Mouse (Mus musculus): ENCODE data around the gene Gm5938. TPM values are rescaled to one million over a fixed set of nuclear protein-coding genes. Genes with fewer than 3 reads are reported as not detected.

Gm5938 gene
- not detected in 2 replicates for polyA plus RNA-seq (2015; fragmentation: Nextera tagmentation; extraction: Ambion mirVana)

DNA sequence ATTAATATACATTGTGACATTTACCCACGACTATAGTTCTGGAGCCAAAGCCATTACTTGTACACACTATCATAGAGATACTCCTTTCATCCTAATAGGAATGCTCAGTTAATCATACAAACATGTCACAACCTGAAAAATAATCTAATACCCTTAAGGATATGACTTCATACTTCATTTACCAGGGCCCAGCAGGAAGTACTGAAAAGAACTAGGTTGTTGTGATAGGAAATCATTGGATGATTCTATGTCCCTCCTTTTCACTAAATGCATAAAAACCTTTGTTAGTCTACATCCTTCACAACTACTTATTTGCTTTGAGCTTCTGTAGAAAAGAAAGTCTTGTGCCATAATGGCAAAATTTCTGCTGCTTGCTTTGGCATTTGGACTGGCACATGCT lies at the start of gene Gm5938:
Gm5938 (plus strand) TSS at position 301 of the 400 bp plus-strand sequence.
- no peak within 1 kb of the TSS for H3K9ac ChIP-seq (ENCODE audit: low read depth, low read length)
- 64% methylated on average over 1 of the region's 1 CpGs for WGBS
- ATAC-seq (replicated peaks; ENCODE audit: low FRiP score, low read depth) (no peak), DNase-seq (ENCODE audit: low spot score) (no peak)
- H3K36me3 ChIP-seq (ENCODE audit: insufficient read depth, low read length), result no peaks in the 10 kb centered on the region
- H3K9me3 ChIP-seq (replicated peaks; ENCODE audit: low read length), result no peaks in the 10 kb centered on the region
- H3K4me2 ChIP-seq (ENCODE audit: low read length), result no peak within 1 kb of the TSS
- no peaks in the 10 kb centered on the region for H3K4me1 ChIP-seq (replicated peaks; ENCODE audit: insufficient read depth, low read length)
- TF ChIP-seq CTCF (IDR thresholded peaks at IDR 0.05; ENCODE audit: low read depth), result no peak
- no peaks in the 10 kb centered on the region for H3K27me3 ChIP-seq (ENCODE audit: insufficient read depth, low read length)
- no peak within 1 kb of the TSS for H3K27ac ChIP-seq
- no peak within 1 kb of the TSS for H3K4me3 ChIP-seq (replicated peaks; ENCODE audit: low read depth, low read length)

GRCm38 (mm10) chrX:78091274-78091673 lies 34.0 kb upstream of the Gm5938 start, which contains the start of gene Obp1a:
Gene Obp1a (minus strand): TSS chrX:78091374.
- H3K36me3 ChIP-seq (ENCODE audit: insufficient read depth, low read length), result no peaks in the 10 kb centered on the region
- no peak for ATAC-seq (replicated peaks; ENCODE audit: low FRiP score, low read depth)
- no peak within 1 kb of the TSS for H3K4me2 ChIP-seq (ENCODE audit: low read length)
- no peak for TF ChIP-seq CTCF (IDR thresholded peaks at IDR 0.05; ENCODE audit: low read depth)
- H3K4me3 ChIP-seq (replicated peaks; ENCODE audit: low read depth, low read length), result no peak within 1 kb of the TSS
- no peak within 1 kb of the TSS for H3K9ac ChIP-seq (ENCODE audit: low read depth, low read length)
- no peaks in the 10 kb centered on the region for H3K4me1 ChIP-seq (replicated peaks; ENCODE audit: insufficient read depth, low read length)
- DNase-seq (ENCODE audit: low spot score), result no peak
- H3K27ac ChIP-seq, result no peak within 1 kb of the TSS
- H3K27me3 ChIP-seq (ENCODE audit: insufficient read depth, low read length), result no peaks in the 10 kb centered on the region
- no peaks in the 10 kb centered on the region for H3K9me3 ChIP-seq (replicated peaks; ENCODE audit: low read length)

Other genes starting within 250 kb of the Gm5938 start
- not detected in 2 replicates for gene 5430402E10Rik, start 200.4 kb upstream of the Gm5938 start, polyA plus RNA-seq (2015; fragmentation: Nextera tagmentation; extraction: Ambion mirVana)
- gene Obp1a, start 34.1 kb upstream of the Gm5938 start, polyA plus RNA-seq (2015; fragmentation: Nextera tagmentation; extraction: Ambion mirVana), result not detected in 2 replicates
- not detected in 2 replicates for gene Obp1b, start 61.3 kb downstream of the Gm5938 start, polyA plus RNA-seq (2015; fragmentation: Nextera tagmentation; extraction: Ambion mirVana)
- not detected in 2 replicates for gene Gm14743, start 120.5 kb downstream of the Gm5938 start, polyA plus RNA-seq (2015; fragmentation: Nextera tagmentation; extraction: Ambion mirVana)
- not detected in 2 replicates for gene 4930480E11Rik, start 244.2 kb downstream of the Gm5938 start, polyA plus RNA-seq (2015; fragmentation: Nextera tagmentation; extraction: Ambion mirVana)